Mouse (Mus musculus) liver, adult 2 months (tissue): ENCODE results near the gene Ola1. TPM values are rescaled to one million over a fixed set of nuclear protein-coding genes. Genes with fewer than 3 reads are reported as not detected.

Experiments
- DNase-seq: peaks from one replicate; pipeline ENCODE4 v3.0.0-alpha.2; 2011; ENCODE audit warnings: low read depth, low spot score; ENCODE audit errors: extremely low read depth
- H3K27ac ChIP-seq: fragments of 200-500 bp; replicated peaks from 2 replicates; pipeline ENCODE4 v1.5.1; 2012; ENCODE audit warnings: low read depth, mild to moderate bottlenecking, control low read depth, inconsistent platforms, low read length; ENCODE audit not compliant: insufficient read depth
- H3K27me3 ChIP-seq: fragments of 200-500 bp; 2 replicates; pipeline ENCODE4 v1.6.1; 2012; ENCODE audit warnings: mild to moderate bottlenecking, moderate library complexity, low read length, inconsistent platforms; ENCODE audit not compliant: control insufficient read depth, insufficient read depth
- H3K36me3 ChIP-seq: fragments of 200-500 bp; 2 replicates; pipeline ENCODE4 v1.6.1; 2012; ENCODE audit warnings: low read length, inconsistent platforms; ENCODE audit not compliant: control insufficient read depth, insufficient read depth
- H3K4me1 ChIP-seq: fragments of 200-500 bp; 2 replicates; pipeline ENCODE4 v1.6.1; 2011; ENCODE audit warnings: low read length; ENCODE audit not compliant: control insufficient read depth, insufficient read depth
- H3K4me3 ChIP-seq: fragments of 200-500 bp; 2 replicates; pipeline ENCODE4 v1.5.1; 2011; ENCODE audit warnings: low read depth, mild to moderate bottlenecking, control low read depth, low read length, moderate library complexity; ENCODE audit not compliant: insufficient read depth
- H3K79me2 ChIP-seq: fragments of 200-500 bp; 2 replicates; pipeline ENCODE4 v1.6.1; 2012; ENCODE audit warnings: inconsistent platforms, mild to moderate bottlenecking, low read length, moderate library complexity; ENCODE audit not compliant: control insufficient read depth, insufficient read depth
- H3K9ac ChIP-seq: fragments of 200-500 bp; 2 replicates; pipeline ENCODE4 v1.6.1; 2012; ENCODE audit warnings: low read depth, mild to moderate bottlenecking, control low read depth, inconsistent platforms, low read length
- CTCF ChIP-seq: fragments of 200-500 bp; IDR thresholded peaks from 2 replicates; pipeline ENCODE4 v1.5.1; 2011; ENCODE audit warnings: low read depth, low read length, control low read depth
- POLR2A ChIP-seq: fragments of 200-500 bp; IDR thresholded peaks from 2 replicates; pipeline ENCODE4 v1.6.1; 2011; ENCODE audit warnings: low read length, control low read depth; ENCODE audit not compliant: insufficient read depth; ENCODE audit errors: extremely low read depth
- WGBS: fragments of 180-500 bp; shearing (Covaris S2); methylation state at CpG from one replicate; pipeline ENCODE4 v1.1.7; 2018; 5-methylcytosine and 5-hydroxymethylcytosine counted together
- polyA plus RNA-seq: library from polyadenylated mRNA; depleted of rRNA; stranded (reverse); fragments of >200 nt; gene quantifications from 2 replicates; pipeline ENCODE4 v1.2.3, GENCODE M21; 2012
- total RNA-seq: library from RNA; depleted of rRNA; stranded (reverse); fragments of >200 nt; gene quantifications from 2 replicates; pipeline ENCODE4 v1.2.3, GENCODE M21; 2014

Gene Ola1
- total and polyA plus RNA-seq, 2 experiments: 3.9 to 32.2 TPM

DNA sequence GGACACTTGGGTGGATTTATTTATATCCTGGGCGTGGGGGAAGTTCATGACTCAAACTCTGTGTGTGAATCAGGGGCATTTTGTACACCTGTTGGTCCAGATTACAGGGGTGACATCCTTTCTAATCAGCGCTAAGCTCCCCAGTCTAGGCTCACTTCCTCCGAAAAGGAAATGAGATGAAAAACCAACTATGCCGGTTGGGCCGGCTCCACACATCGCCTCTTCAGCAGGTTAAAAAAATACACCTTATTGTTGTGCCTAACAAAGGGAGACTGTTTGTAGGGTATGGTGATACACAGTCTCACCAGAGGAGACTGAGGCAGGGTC is 158.5 kb downstream of the Ola1 start:
- Histone ChIP-seq H3K36me3 (no peaks in the 10 kb centered on the region), H3K79me2 (no peaks in the 10 kb centered on the region), H3K27me3 (no peaks in the 10 kb centered on the region), H3K9ac (no peak overlapping the region), H3K4me3 (no peak overlapping the region), H3K27ac (no peak overlapping the region), H3K4me1 (peaks cover 5% of the 10 kb centered on the region)
- no peak for DNase-seq
- WGBS: 83% methylated on average over 6 of the region's 6 CpGs
- TF ChIP-seq CTCF (no peak), POLR2A (no peak)

DNA sequence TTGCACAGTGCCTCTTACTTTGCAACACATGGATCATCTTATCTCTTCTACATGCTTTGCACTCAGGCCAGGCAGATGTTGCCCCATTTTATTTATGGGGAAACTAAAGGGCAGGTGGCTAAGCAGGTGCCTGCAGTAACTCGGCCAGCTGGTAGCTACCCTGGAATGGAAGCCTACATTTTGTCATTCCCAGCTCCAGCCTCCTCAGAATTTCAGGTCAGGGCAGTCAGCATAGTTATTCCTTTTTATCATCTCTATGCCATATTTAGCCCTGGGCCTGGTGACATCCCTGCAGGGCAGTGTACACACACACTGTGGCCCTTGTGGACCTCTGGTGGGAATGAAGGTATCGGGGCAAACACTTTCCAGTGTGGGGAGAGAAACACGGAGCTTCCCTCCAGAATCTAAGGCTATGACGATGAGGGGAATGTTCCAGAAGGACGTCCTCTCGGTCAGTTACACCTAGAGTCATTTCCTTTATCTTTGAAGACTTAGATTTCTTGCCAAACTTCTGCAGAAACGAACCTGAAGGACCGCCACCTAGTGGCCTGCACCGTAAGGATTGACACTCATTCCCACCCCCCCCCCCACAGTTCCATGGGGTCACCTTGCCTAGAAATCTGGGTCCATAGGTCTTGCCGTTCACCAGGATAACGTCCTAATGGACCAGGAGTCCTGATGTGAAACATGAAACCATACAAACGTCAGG is 159.0 kb downstream of the Ola1 start:
- no peak overlapping the region for H3K27ac ChIP-seq
- H3K79me2 ChIP-seq: no peaks in the 10 kb centered on the region
- H3K27me3 ChIP-seq: no peaks in the 10 kb centered on the region
- no peak overlapping the region for H3K4me3 ChIP-seq
- WGBS: 32% methylated on average over 12 of the region's 12 CpGs
- H3K4me1 ChIP-seq: peaks cover 5% of the 10 kb centered on the region
- DNase-seq: peak; percentile 41
- H3K9ac ChIP-seq: no peak overlapping the region
- H3K36me3 ChIP-seq: no peaks in the 10 kb centered on the region
- TF ChIP-seq CTCF (peak; percentile 43; the same call in 1 of the 2 replicates), POLR2A (no peak)

DNA sequence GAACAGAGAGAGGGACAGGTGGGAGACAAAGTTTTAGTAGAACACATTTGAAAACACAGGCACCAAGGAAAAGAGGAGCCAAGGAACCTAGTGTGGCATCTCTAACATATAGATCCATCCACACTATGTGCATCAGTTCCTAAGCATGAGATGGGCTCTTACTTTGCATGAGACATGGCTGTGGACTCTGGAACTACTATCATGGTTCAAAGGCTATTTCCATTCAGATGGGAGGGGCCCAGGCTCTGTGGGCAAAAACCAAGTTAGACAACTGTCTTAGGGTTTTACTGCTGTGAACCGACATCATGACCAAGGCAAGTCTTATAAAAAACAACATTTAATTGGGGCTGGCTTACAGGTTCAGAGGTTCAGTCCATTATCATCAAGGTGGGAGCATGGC is 160.4 kb downstream of the Ola1 start:
- H3K4me1 ChIP-seq: peaks cover 5% of the 10 kb centered on the region
- no peaks in the 10 kb centered on the region for H3K27me3 ChIP-seq
- TF ChIP-seq CTCF (no peak), POLR2A (no peak)
- WGBS: 100% methylated on average over 1 of the region's 1 CpGs
- no peaks in the 10 kb centered on the region for H3K79me2 ChIP-seq
- DNase-seq: no peak
- H3K36me3 ChIP-seq: no peaks in the 10 kb centered on the region
- H3K9ac ChIP-seq: no peak overlapping the region
- H3K4me3 ChIP-seq: no peak overlapping the region
- no peak overlapping the region for H3K27ac ChIP-seq

- H3K36me3 ChIP-seq: no peaks in the 10 kb centered on the region
- TF ChIP-seq CTCF (no peak), POLR2A (no peak)
- H3K4me3 ChIP-seq: no peak overlapping the region
- no peaks in the 10 kb centered on the region for H3K79me2 ChIP-seq
- H3K4me1 ChIP-seq: peaks cover 5% of the 10 kb centered on the region
- no peaks in the 10 kb centered on the region for H3K27me3 ChIP-seq
- no peak overlapping the region for H3K27ac ChIP-seq
- no peak for DNase-seq
- no peak overlapping the region for H3K9ac ChIP-seq
- 95% methylated on average over 2 of the region's 2 CpGs for WGBS
Measured at GRCm38 (mm10) chr2:73057589-73057988, 161.1 kb downstream of the Ola1 start.

GRCm38 (mm10) chr2:73056090-73056956 is 162.4 kb downstream of the Ola1 start:
- Histone ChIP-seq H3K4me1 (peaks cover 5% of the 10 kb centered on the region), H3K4me3 (no peak overlapping the region; the same call in 1 of the 2 replicates), H3K79me2 (no peaks in the 10 kb centered on the region), H3K27me3 (no peaks in the 10 kb centered on the region), H3K9ac (no peak overlapping the region), H3K36me3 (no peaks in the 10 kb centered on the region), H3K27ac (no peak overlapping the region)
- WGBS: 41% methylated on average over 17 of the region's 17 CpGs
- TF ChIP-seq POLR2A (no peak), CTCF (no peak)
- DNase-seq: peak; percentile 63
